Mouse (Mus musculus) intestine, postnatal 0 days (tissue): ENCODE data around the gene Add3. TPM values are rescaled to one million over a fixed set of nuclear protein-coding genes. Genes with fewer than 3 reads are reported as not detected.

ENCODE experiments used
- ATAC-seq: fragments of 200-750 bp; cut with Nextera tagmentation; 2 replicates; pipeline ENCODE4 v1.8.0; 2017; ENCODE audit warnings: mild to moderate bottlenecking, moderate TSS enrichment, moderate library complexity
- H3K27ac ChIP-seq: fragments of 300-500 bp; sonication (generic); 2 replicates; pipeline ENCODE4 v1.5.1; 2014; ENCODE audit warnings: mild to moderate bottlenecking, low read depth, low read length, moderate library complexity
- H3K27me3 ChIP-seq: fragments of 300-500 bp; sonication (generic); replicated peaks from 2 replicates; pipeline ENCODE4 v1.6.1; 2014; ENCODE audit warnings: low read length, mixed read lengths; ENCODE audit not compliant: control insufficient read depth, insufficient read depth
- H3K36me3 ChIP-seq: fragments of 300-500 bp; sonication (generic); 2 replicates; pipeline ENCODE4 v1.6.1; 2014; ENCODE audit warnings: mild to moderate bottlenecking, moderate library complexity; ENCODE audit not compliant: control insufficient read depth, insufficient read depth
- H3K4me1 ChIP-seq: fragments of 300-500 bp; sonication (generic); replicated peaks from 2 replicates; pipeline ENCODE4 v1.6.1; 2014; ENCODE audit warnings: antibody characterized with exemption, low read length, mixed read lengths; ENCODE audit not compliant: control insufficient read depth, insufficient read depth
- H3K4me2 ChIP-seq: fragments of 300-500 bp; sonication (generic); replicated peaks from 2 replicates; pipeline ENCODE4 v1.6.1; 2014; ENCODE audit warnings: low read depth, mild to moderate bottlenecking, moderate library complexity
- H3K4me3 ChIP-seq: fragments of 300-500 bp; sonication (generic); 2 replicates; pipeline ENCODE4 v1.5.1; 2014; ENCODE audit warnings: low read depth, low read length
- H3K9ac ChIP-seq: fragments of 300-500 bp; sonication (generic); 2 replicates; pipeline ENCODE4 v1.6.1; 2014; ENCODE audit warnings: mild to moderate bottlenecking, low read depth, low read length
- H3K9me3 ChIP-seq: fragments of 300-500 bp; sonication (generic); 2 replicates; pipeline ENCODE4 v1.6.1; 2016; ENCODE audit warnings: mixed run types; ENCODE audit not compliant: control insufficient read depth
- CTCF ChIP-seq: sonication (generic); IDR thresholded peaks from 2 replicates; pipeline ENCODE4 v1.5.1; 2016; ENCODE audit warnings: low read depth, mild to moderate bottlenecking, control low read depth, antibody characterized with exemption, moderate library complexity
- WGBS: fragments of 180-500 bp; shearing (Covaris S2); extraction: QIAGEN DNeasy Blood & Tissue Kit; methylation state at CpG from one replicate; pipeline ENCODE4 v1.1.7; 2014; 5-methylcytosine and 5-hydroxymethylcytosine counted together
- polyA plus RNA-seq: library from polyadenylated mRNA; unstranded; fragments of >200 nt; fragmentation: Nextera tagmentation; extraction: Ambion mirVana; gene quantifications from 2 replicates; pipeline ENCODE4 v1.2.1, GENCODE M21; 2015

The Add3 gene
- polyA plus RNA-seq, 1 experiment from 2014 or later: 46.8 TPM

GRCm38 (mm10) chr19:53296331-53297254 is 156.3 kb downstream of the Add3 start:
- no peak for ATAC-seq
- Histone ChIP-seq H3K27ac (no peak overlapping the region), H3K4me2 (0 out of 2 replicates have a peak overlapping the region, but pooled peaks have one; percentile 2), H3K4me1 (no peaks in the 10 kb centered on the region), H3K27me3 (no peaks in the 10 kb centered on the region), H3K9me3 (no peaks in the 10 kb centered on the region), H3K36me3 (no peaks in the 10 kb centered on the region), H3K4me3 (no peak overlapping the region), H3K9ac (no peak overlapping the region)
- 57% methylated on average over 23 of the region's 23 CpGs for WGBS
- no peak for TF ChIP-seq CTCF

Other genes starting within 250 kb of the Add3 start
- 333 and 357 TPM in 2 replicates for gene Xpnpep1, start 100.2 kb upstream of the Add3 start, polyA plus RNA-seq
- gene Mxi1, start 170.1 kb downstream of the Add3 start, polyA plus RNA-seq: 58.9 and 64.0 TPM in 2 replicates
- gene Gm10197, start 231.3 kb downstream of the Add3 start, polyA plus RNA-seq: not detected in 2 replicates